ENCODE assay signal across 9 mouse cellular contexts in the genomic region with DNA sequence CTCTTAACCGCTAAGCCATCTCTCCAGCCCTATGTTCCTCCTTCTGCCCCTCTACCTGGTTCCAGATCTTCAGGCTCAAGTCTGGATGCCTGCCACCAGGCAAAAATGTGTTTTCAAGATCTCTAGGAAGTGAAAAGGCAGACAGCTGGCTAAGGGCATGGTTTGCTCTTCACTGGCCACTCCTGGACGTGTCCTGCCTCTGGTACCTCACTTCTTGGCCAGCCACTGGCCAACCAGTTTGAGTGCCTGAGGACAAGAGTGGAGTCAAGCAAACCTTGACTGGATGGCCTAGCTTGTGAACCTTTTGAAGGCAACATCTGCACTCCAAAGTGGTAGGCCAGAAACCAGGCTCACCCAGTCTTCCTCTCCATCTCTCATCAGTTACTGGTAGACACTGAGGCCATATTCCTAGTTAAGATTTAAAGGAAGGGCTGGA. TPM values are rescaled to one million over a fixed set of nuclear protein-coding genes. Genes with fewer than 3 reads are reported as not detected.
A peak's percentile ranks its signal among the peaks of the same experiment; 100 is the strongest.
DNase-seq lines count a peak whose midpoint lies in the region; ATAC-seq and TF ChIP-seq lines count a peak whose summit lies in the region.
"Had no signal": no experiment of that assay in that cellular context is flagged by ENCODE, and none has a peak within 500 bp of the region (broad histone marks: within the 10 kb centered on the region; RNA-seq: fewer than 3 reads in every experiment).

No protein-coding gene starts in this region.

- DNase-seq in cerebellum, adult 11-12 months = peak; percentile 45
- no peak for DNase-seq in cerebellum, adult 2 months
- no peak for DNase-seq in liver, embryonic 13.5 days
- DNase-seq in liver, embryonic 11.5 days (ENCODE audit: low spot score) = no peak
- DNase-seq in embryonic facial prominence, embryonic 10.5 days (ENCODE audit: low spot score) = peak; percentile 44
- no peak for DNase-seq in right cerebral cortex, adult 2 months (ENCODE audit: low spot score in 2 of 2)
- DNase-seq in layer of hippocampus, adult 11-12 months (ENCODE audit: low spot score) = no peak
- DNase-seq: gastrocnemius, postnatal 14 days had no signal

- H3K27me3 ChIP-seq in cerebellum, adult 2 months (ENCODE audit: control insufficient read depth, insufficient read depth, low read length) = no peaks in the 10 kb centered on the region
- 0 out of 2 replicates have a peak, but pooled peaks cover 2% of the 10 kb centered on the region for H3K27me3 ChIP-seq in liver, embryonic 13.5 days
- no peaks in the 10 kb centered on the region for H3K27me3 ChIP-seq in liver, embryonic 11.5 days (replicated peaks; ENCODE audit: control insufficient read depth, insufficient read depth, low read length)
- H3K27me3 ChIP-seq in embryonic facial prominence, embryonic 10.5 days (replicated peaks; ENCODE audit: low read depth, poor library complexity, severe bottlenecking) = no peaks in the 10 kb centered on the region
- no peaks in the 10 kb centered on the region for H3K27me3 ChIP-seq in myocyte (ENCODE audit: control insufficient read depth, insufficient read depth, insufficient read length)

- H3K9me3 ChIP-seq in liver, embryonic 13.5 days (replicated peaks) = no peaks in the 10 kb centered on the region
- no peaks in the 10 kb centered on the region for H3K9me3 ChIP-seq in liver, embryonic 11.5 days (ENCODE audit: control insufficient read depth, low read length)
- no peaks in the 10 kb centered on the region for H3K9me3 ChIP-seq in embryonic facial prominence, embryonic 10.5 days

- TF ChIP-seq POLR2A in cerebellum, adult 2 months (IDR thresholded peaks at IDR 0.05; ENCODE audit: borderline replicate concordance, insufficient read depth, low read length) = no peak
- TF ChIP-seq POLR2A in myocyte (IDR thresholded peaks at IDR 0.05; ENCODE audit: insufficient read length, low read depth) = peak; percentile 53

- no peak overlapping the region for H3K27ac ChIP-seq in cerebellum, adult 2 months (ENCODE audit: insufficient read depth, low read length)
- peak overlapping the region; percentile 64 for H3K27ac ChIP-seq in liver, embryonic 13.5 days
- no peak overlapping the region for H3K27ac ChIP-seq in liver, embryonic 11.5 days (ENCODE audit: low read depth, low read length)
- no peak overlapping the region for H3K27ac ChIP-seq in embryonic facial prominence, embryonic 10.5 days (replicated peaks)

- H3K4me3 ChIP-seq in cerebellum, adult 2 months (replicated peaks; ENCODE audit: insufficient read depth, low read depth, low read length) = no peak overlapping the region
- H3K4me3 ChIP-seq in liver, embryonic 13.5 days (replicated peaks) = no peak overlapping the region
- H3K4me3 ChIP-seq in liver, embryonic 11.5 days (ENCODE audit: low read depth, low read length) = no peak overlapping the region
- H3K4me3 ChIP-seq in embryonic facial prominence, embryonic 10.5 days = no peak overlapping the region
- H3K4me3 ChIP-seq in myocyte = no peak overlapping the region

- H3K36me3 ChIP-seq in liver, embryonic 13.5 days = peaks cover 21% of the 10 kb centered on the region
- peaks cover 7% of the 10 kb centered on the region; the same call in 1 of the 2 replicates for H3K36me3 ChIP-seq in liver, embryonic 11.5 days (ENCODE audit: control insufficient read depth, insufficient read depth, low read length)
- peaks cover 26% of the 10 kb centered on the region for H3K36me3 ChIP-seq in embryonic facial prominence, embryonic 10.5 days (replicated peaks)
- peaks cover 19% of the 10 kb centered on the region for H3K36me3 ChIP-seq in myocyte (ENCODE audit: control insufficient read depth, insufficient read depth)

- no peak for ATAC-seq in liver, embryonic 13.5 days (ENCODE audit: low read depth)
- ATAC-seq in liver, embryonic 11.5 days (replicated peaks; ENCODE audit: low FRiP score) = no peak

- no peak overlapping the region for H3K4me2 ChIP-seq in liver, embryonic 13.5 days
- H3K4me2 ChIP-seq in liver, embryonic 11.5 days = no peak overlapping the region
- no peak overlapping the region for H3K4me2 ChIP-seq in myocyte (ENCODE audit: low read depth)

- no peak for TF ChIP-seq CTCF in cerebellum, adult 2 months (IDR thresholded peaks at IDR 0.05; ENCODE audit: borderline replicate concordance, insufficient read depth, low read depth, low read length)

- H3K4me1 ChIP-seq in cerebellum, adult 2 months (ENCODE audit: control insufficient read depth, insufficient read depth, low read length) = peaks cover 12% of the 10 kb centered on the region
- H3K4me1 ChIP-seq in liver, embryonic 13.5 days (replicated peaks) = peaks cover 15% of the 10 kb centered on the region
- peaks cover 11% of the 10 kb centered on the region for H3K4me1 ChIP-seq in liver, embryonic 11.5 days (replicated peaks; ENCODE audit: control insufficient read depth, insufficient read depth, low read length)
- peaks cover 16% of the 10 kb centered on the region for H3K4me1 ChIP-seq in embryonic facial prominence, embryonic 10.5 days

- H3K79me2 ChIP-seq in myocyte (ENCODE audit: control insufficient read depth, insufficient read depth) = peaks cover 23% of the 10 kb centered on the region

- H3ac ChIP-seq in myocyte (ENCODE audit: control insufficient read depth, insufficient read length) = no peak overlapping the region

- no peak overlapping the region; the same call in 1 of the 2 replicates for H3K9ac ChIP-seq in liver, embryonic 13.5 days
- H3K9ac ChIP-seq in liver, embryonic 11.5 days (ENCODE audit: low read depth, low read length) = no peak overlapping the region

- WGBS in cerebellum, adult 2 months = 45% methylated on average over 2 of the region's 2 CpGs
- WGBS in liver, embryonic 13.5 days (ENCODE audit: insufficient replicate concordance) = 86% methylated on average over 2 of the region's 2 CpGs
- 73% methylated on average over 2 of the region's 2 CpGs for WGBS in liver, embryonic 11.5 days
- WGBS in embryonic facial prominence, embryonic 10.5 days = 81% methylated on average over 2 of the region's 2 CpGs

TF ChIP-seq in myocyte, 11 proteins besides CTCF, POLR2A, EP300 and RAD21:
- TF ChIP-seq SRF (IDR thresholded peaks at IDR 0.05; ENCODE audit: control insufficient read depth, insufficient read length, low read depth) (no peak), POLR2AphosphoS2 (IDR thresholded peaks at IDR 0.05; ENCODE audit: insufficient read length, low read depth) (peak; percentile 81)
TF ChIP-seq in myocyte: peak in this region for 1.

RNA-seq across cellular contexts. Expression of a gene that starts 7.5 kb away (rescaled TPM):
- 14.8 and 15.1 TPM in 2 replicates for polyA plus RNA-seq in cerebellum, adult 2 months (2012; rRNA removed)
- 164 and 165 TPM in 2 replicates for polyA plus RNA-seq in liver, embryonic 13.5 days (2015; fragmentation: Nextera tagmentation; extraction: Ambion mirVana)
- 299 and 304 TPM in 2 replicates for polyA plus RNA-seq in liver, embryonic 11.5 days (2014; fragmentation: Nextera tagmentation; extraction: Ambion mirVana)
- 212 and 216 TPM in 2 replicates for polyA plus RNA-seq in embryonic facial prominence, embryonic 10.5 days (2016; fragmentation: Nextera tagmentation; extraction: Ambion mirVana)
- polyA plus RNA-seq in myocyte (2012; fragmentation: generic; extraction: Trizol) = 172 TPM

RNA-seq across cellular contexts. Expression of a gene that starts 7.8 kb away (rescaled TPM):
- 456 and 541 TPM in 2 replicates for polyA plus RNA-seq in cerebellum, adult 2 months (2012; rRNA removed)
- polyA plus RNA-seq in liver, embryonic 13.5 days (2015; fragmentation: Nextera tagmentation; extraction: Ambion mirVana) = 785 and 880 TPM in 2 replicates
- 1,141 and 1,182 TPM in 2 replicates for polyA plus RNA-seq in liver, embryonic 11.5 days (2014; fragmentation: Nextera tagmentation; extraction: Ambion mirVana)
- polyA plus RNA-seq in embryonic facial prominence, embryonic 10.5 days (2016; fragmentation: Nextera tagmentation; extraction: Ambion mirVana) = 1,824 and 1,981 TPM in 2 replicates
- polyA plus RNA-seq in myocyte (2012; fragmentation: generic; extraction: Trizol) = 502 TPM

RNA-seq across cellular contexts. Expression of a gene that starts 10.1 kb away (rescaled TPM):
- 48.1 and 49.1 TPM in 2 replicates for polyA plus RNA-seq in cerebellum, adult 2 months (2012; rRNA removed)
- polyA plus RNA-seq in liver, embryonic 13.5 days (2015; fragmentation: Nextera tagmentation; extraction: Ambion mirVana) = 9.8 and 10.7 TPM in 2 replicates
- polyA plus RNA-seq in liver, embryonic 11.5 days (2014; fragmentation: Nextera tagmentation; extraction: Ambion mirVana) = 28.9 and 34.1 TPM in 2 replicates
- polyA plus RNA-seq in embryonic facial prominence, embryonic 10.5 days (2016; fragmentation: Nextera tagmentation; extraction: Ambion mirVana) = 49.4 and 50.9 TPM in 2 replicates
- polyA plus RNA-seq in myocyte (2012; fragmentation: generic; extraction: Trizol) = 15.3 TPM

RNA-seq across cellular contexts. Expression of a gene that starts 45.5 kb away (rescaled TPM):
- polyA plus RNA-seq in cerebellum, adult 2 months (2012; rRNA removed) = 21.6 and 28.6 TPM in 2 replicates
- 0.23 and 0.25 TPM in 2 replicates for polyA plus RNA-seq in liver, embryonic 13.5 days (2015; fragmentation: Nextera tagmentation; extraction: Ambion mirVana)
- polyA plus RNA-seq in liver, embryonic 11.5 days (2014; fragmentation: Nextera tagmentation; extraction: Ambion mirVana) = 0.60 and 0.77 TPM in 2 replicates
- polyA plus RNA-seq in embryonic facial prominence, embryonic 10.5 days (2016; fragmentation: Nextera tagmentation; extraction: Ambion mirVana) = 1.1 and 1.5 TPM in 2 replicates
- polyA plus RNA-seq in myocyte (2012; fragmentation: generic; extraction: Trizol) = 1.2 TPM

RNA-seq across cellular contexts. Expression of a gene that starts 57.8 kb away (rescaled TPM):
- polyA plus RNA-seq in cerebellum, adult 2 months (2012; rRNA removed) = 3.8 and 5.7 TPM in 2 replicates
- 31.6 and 32.7 TPM in 2 replicates for polyA plus RNA-seq in liver, embryonic 13.5 days (2015; fragmentation: Nextera tagmentation; extraction: Ambion mirVana)
- 44.8 and 45.3 TPM in 2 replicates for polyA plus RNA-seq in liver, embryonic 11.5 days (2014; fragmentation: Nextera tagmentation; extraction: Ambion mirVana)
- 2.9 TPM in 2 replicates for polyA plus RNA-seq in embryonic facial prominence, embryonic 10.5 days (2016; fragmentation: Nextera tagmentation; extraction: Ambion mirVana)
- polyA plus RNA-seq in myocyte (2012; fragmentation: generic; extraction: Trizol) = 9.1 TPM

Comparison
In these comparisons a context has a peak if more than half of its experiments do, and no peak if none do; other contexts are left out.
1. DNase-seq: peak in cerebellum, adult 11-12 months (single experiment) and embryonic facial prominence, embryonic 10.5 days (single experiment); none in cerebellum, adult 2 months (0 of 2), liver, embryonic 13.5 days (single experiment), liver, embryonic 11.5 days (single experiment), right cerebral cortex, adult 2 months (0 of 2) and layer of hippocampus, adult 11-12 months (single experiment).
2. RNA of a gene that starts 7.5 kb away (polyA plus RNA-seq): 299 to 304 TPM in liver, embryonic 11.5 days, 212 to 216 TPM in embryonic facial prominence, embryonic 10.5 days, 172 TPM in myocyte (single experiment) and 164 to 165 TPM in liver, embryonic 13.5 days; 14.8 to 15.1 TPM in cerebellum, adult 2 months; every median in the first group is over 10 times any median in the second.